Comparison of ENCODE assay signal across 9 mouse cellular contexts in the genomic region with DNA sequence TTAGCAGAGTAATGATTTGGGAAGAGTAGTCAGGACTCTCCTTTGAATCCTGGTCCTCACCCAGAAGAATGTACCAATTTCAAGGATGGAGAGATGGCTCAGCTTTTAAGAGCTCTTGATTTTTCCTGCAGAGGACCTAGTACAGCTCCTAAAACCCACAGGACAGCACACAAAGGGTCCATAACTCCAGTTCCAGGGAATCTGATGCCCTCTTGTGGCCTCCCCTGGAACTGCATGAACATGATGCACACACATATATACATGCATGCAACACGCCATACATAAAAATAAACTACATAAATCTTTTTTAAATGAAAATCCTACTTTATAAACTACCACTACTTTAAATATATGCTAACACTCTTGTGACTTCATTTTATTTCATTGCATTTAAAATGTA.
DNase-seq lines count a peak whose midpoint lies in the region; ATAC-seq and TF ChIP-seq lines count a peak whose summit lies in the region.
"Had no signal": no experiment of that assay in that cellular context is flagged by ENCODE, and none has a peak within 500 bp of the region (broad histone marks: within the 10 kb centered on the region; RNA-seq: fewer than 3 reads in every experiment).

No protein-coding gene starts in this region.

- H3K4me2 ChIP-seq in heart, postnatal 0 days (ENCODE audit: low read depth, low read length): no peak overlapping the region
- H3K4me2 ChIP-seq: limb, embryonic 15.5 days had no signal

- no peaks in the 10 kb centered on the region for H3K36me3 ChIP-seq in heart, postnatal 0 days (replicated peaks; ENCODE audit: control insufficient read depth, insufficient read depth, low read length)
- H3K36me3 ChIP-seq: limb, embryonic 15.5 days had no signal

- no peak overlapping the region for H3K27ac ChIP-seq in heart, postnatal 0 days (ENCODE audit: low read depth)
- H3K27ac ChIP-seq: limb, embryonic 15.5 days had no signal

- H3K9ac ChIP-seq in heart, postnatal 0 days (replicated peaks; ENCODE audit: low read depth, low read length): no peak overlapping the region
- H3K9ac ChIP-seq: limb, embryonic 15.5 days had no signal

- peak; percentile 82 for TF ChIP-seq CTCF in Patski (IDR thresholded peaks at IDR 0.05)
- TF ChIP-seq CTCF in heart, postnatal 0 days (IDR thresholded peaks at IDR 0.05; ENCODE audit: low read depth): peak; percentile 90

- no peak for ATAC-seq in CD4-positive, CD25-positive, alpha-beta regulatory T cell, adult 4 months
- peak; percentile 20 for ATAC-seq in Patski
- ATAC-seq in heart, postnatal 0 days (ENCODE audit: insufficient read depth, low read depth): peak; percentile 16; the same call in 1 of the 2 replicates

- POLR2A ChIA-PET in Patski (lab: Charles Lee): interaction anchor here (0.6 to 0.8 kb wide), 2 partner anchors 226 to 289 kb away, joined by 3 read pairs; no protein-coding TSS in a partner anchor

- TF ChIP-seq EP300 in heart, postnatal 0 days (IDR thresholded peaks at IDR 0.05; ENCODE audit: low read depth): no peak

- H3K4me3 ChIP-seq in heart, postnatal 0 days (ENCODE audit: low read depth, low read length): no peak overlapping the region
- H3K4me3 ChIP-seq: limb, embryonic 15.5 days had no signal

- H3K9me3 ChIP-seq in heart, postnatal 0 days (replicated peaks; ENCODE audit: control insufficient read depth, low read length): no peaks in the 10 kb centered on the region
- H3K9me3 ChIP-seq: limb, embryonic 15.5 days had no signal

- in situ Hi-C loops in Patski (cut with MboI; ENCODE audit: low pct_unique_long_range_greater_than_20kb): loop anchor here (5.0 to 10.0 kb wide), 5 partner anchors 68 to 600 kb away; no protein-coding TSS in a partner anchor

- CTCF ChIA-PET in Patski (lab: Charles Lee): interaction anchor here (0.6 to 5.7 kb wide), 29 partner anchors 9 to 937 kb away, joined by 3 to 62 read pairs (median 5); a partner anchor contains a TSS

- no peaks in the 10 kb centered on the region for H3K4me1 ChIP-seq in heart, postnatal 0 days (ENCODE audit: control insufficient read depth, insufficient read depth)

- DNase-seq in CD4-positive, CD25-positive, alpha-beta regulatory T cell, adult 2 months (ENCODE audit: low read depth, low spot score): peak; percentile 74
- DNase-seq in Patski (ENCODE audit: low read depth, low spot score): no peak
- DNase-seq in embryo, embryonic 11.5 days (ENCODE audit: low read depth, low spot score): peak; percentile 59
- no peak for DNase-seq in heart, postnatal 0 days (ENCODE audit: low spot score)
- DNase-seq in layer of hippocampus, postnatal 14 days (ENCODE audit: low spot score in 2 of 2): peak; percentile 68 to 77
- DNase-seq in lung, postnatal 14 days: peak; percentile 82
- DNase-seq in right cerebral cortex, postnatal 25 days: peak; percentile 32

- H3K27me3 ChIP-seq in Patski: no peaks in the 10 kb centered on the region
- no peaks in the 10 kb centered on the region for H3K27me3 ChIP-seq in heart, postnatal 0 days (ENCODE audit: control insufficient read depth, insufficient read depth, low read length)
- H3K27me3 ChIP-seq: limb, embryonic 15.5 days had no signal

- 48% methylated on average over 1 of the region's 1 CpGs for WGBS in heart, postnatal 0 days

Comparison
In these comparisons a context has a peak if more than half of its experiments do, and no peak if none do; other contexts are left out.
1. DNase-seq: peak in CD4-positive, CD25-positive, alpha-beta regulatory T cell, adult 2 months (single experiment), embryo, embryonic 11.5 days (single experiment), layer of hippocampus, postnatal 14 days (2 of 2), lung, postnatal 14 days (single experiment) and right cerebral cortex, postnatal 25 days (single experiment); none in Patski (single experiment) and heart, postnatal 0 days (single experiment).